Mouse (Mus musculus) CD4-positive, CD25-positive, alpha-beta regulatory T cell, adult 2 months (primary cell): ENCODE data around the gene Rap1gds1.
A peak's percentile ranks its signal among the peaks of the same experiment; 100 is the strongest.

ENCODE experiments used
- DNase-seq: peaks from one replicate; pipeline ENCODE4 v3.0.0-alpha.2; 2012; ENCODE audit warnings: low read depth, low spot score

The Rap1gds1 gene

DNA sequence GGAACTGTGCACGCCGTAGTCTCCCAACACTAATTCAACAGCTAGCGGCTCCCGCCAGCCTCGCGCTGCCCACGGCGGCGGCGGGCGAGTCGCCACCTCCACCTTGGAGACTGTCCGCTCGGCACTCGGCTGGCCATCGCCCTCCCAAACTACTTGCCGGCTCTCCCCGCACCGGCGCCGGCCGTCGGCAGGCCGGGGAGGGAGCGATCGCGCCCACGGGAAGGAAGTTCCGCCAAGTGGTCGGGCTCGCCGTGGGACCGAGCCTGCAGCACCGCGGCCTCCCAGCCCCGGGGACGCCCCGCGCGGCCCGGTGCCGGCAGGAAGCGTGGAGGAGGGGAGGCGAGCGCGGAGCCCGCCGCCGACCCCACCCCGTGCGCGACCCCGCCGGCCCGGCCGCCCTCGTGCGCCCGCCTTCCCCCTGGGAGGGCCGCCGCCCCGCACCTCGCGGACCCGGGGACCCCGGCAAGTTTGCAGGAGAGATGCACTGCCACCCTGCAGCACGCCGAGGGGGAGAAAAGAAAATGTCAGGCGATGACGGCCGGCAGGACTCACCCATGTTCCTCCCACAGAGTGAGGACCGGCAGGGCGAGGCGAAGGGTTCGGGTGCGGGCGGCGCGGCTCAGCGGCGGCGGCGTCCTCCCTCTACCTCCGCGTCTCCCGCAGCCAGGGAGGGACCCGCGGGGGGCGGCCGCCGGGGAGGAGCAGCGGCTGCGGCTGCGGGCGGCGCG lies at the start of gene Rap1gds1:
Rap1gds1 (minus strand) TSS at position 718 of the 728 bp plus-strand sequence.
- DNase-seq: peak; percentile 74

- no peak for DNase-seq
Measured at GRCm38 (mm10) chr3:139118446-139118845, 43.4 kb upstream of the Rap1gds1 start.

DNA sequence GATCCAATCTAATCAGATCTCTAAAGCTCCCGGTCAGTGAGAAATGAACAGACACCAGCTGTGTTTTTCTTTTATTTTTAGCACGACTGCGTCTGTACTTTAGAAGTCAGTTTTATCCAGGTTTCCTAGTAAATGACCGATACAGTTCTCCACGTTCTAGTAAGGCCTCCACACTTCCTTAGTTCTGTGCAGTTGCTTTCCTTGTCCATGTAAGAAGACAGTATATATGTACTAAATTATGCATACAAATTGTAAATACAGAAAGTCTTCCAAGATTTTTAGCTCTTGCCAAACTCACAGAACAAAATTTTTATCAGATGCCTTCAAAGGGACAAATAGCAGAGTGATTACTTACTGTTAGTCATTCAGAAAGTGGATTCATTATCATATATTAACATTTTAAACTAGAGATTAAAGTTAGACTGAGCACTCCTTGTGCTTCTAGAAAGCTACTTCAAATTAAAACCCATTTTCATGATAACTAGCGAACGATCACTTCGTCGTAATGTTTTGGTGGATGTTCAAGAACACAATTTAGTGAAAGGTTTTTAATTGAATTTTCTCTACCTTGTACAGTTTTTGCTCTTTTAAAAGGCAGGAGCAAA lies 41.8 kb upstream of the Rap1gds1 start:
- DNase-seq: no peak

DNA sequence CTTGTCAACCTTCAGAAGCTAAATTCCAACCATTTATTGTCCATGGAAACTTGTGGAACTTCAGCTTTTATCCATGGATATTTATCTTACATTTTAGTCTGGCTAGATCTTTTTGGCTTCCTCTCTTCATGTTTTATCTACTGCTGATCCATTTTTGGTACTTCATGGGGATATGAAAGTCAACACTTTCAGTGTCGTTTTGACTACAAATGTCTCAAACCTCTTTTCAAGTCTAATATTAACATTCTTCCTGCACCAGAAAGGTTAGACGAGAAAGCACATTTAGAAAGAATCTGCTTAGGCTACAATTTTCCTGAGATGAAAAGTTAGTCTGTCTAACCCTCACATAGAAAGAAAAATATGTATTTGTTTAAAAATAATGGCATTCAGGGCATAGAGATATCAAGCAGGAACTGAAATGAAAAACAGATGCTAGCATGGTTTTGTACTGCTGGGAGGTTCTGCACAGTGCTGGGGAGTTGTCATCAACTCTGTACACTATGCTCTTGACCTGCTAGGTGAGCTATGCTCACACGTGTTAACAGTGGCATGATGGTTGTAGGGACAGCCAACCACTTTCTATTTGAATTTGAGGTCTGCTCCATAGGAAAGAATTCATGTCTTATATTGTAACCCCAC lies 37.5 kb upstream of the Rap1gds1 start:
- no peak for DNase-seq

DNA sequence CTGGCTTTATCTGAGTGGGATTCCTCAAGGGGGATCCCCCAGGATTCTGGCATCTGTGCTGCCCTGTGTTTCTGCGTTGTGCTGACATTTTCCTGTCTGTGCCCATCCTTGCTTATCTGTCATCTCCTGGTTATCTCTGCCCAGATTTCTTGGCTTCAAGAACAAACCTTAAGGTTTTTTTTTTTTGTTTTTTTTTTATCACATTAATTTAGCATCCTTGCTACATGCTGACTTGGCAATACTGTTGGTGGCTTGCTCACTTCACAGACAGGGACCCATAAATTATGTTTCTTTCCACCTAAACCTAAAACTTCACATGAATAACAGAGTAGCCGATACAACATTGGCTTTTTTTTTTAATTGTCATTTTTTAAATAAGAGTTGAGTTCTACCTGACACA lies 36.9 kb upstream of the Rap1gds1 start:
- DNase-seq: no peak

- no peak for DNase-seq
Measured at GRCm38 (mm10) chr3:139108176-139108575, 33.2 kb upstream of the Rap1gds1 start.

GRCm38 (mm10) chr3:139103914-139104313 lies 28.9 kb upstream of the Rap1gds1 start:
- no peak for DNase-seq

DNA sequence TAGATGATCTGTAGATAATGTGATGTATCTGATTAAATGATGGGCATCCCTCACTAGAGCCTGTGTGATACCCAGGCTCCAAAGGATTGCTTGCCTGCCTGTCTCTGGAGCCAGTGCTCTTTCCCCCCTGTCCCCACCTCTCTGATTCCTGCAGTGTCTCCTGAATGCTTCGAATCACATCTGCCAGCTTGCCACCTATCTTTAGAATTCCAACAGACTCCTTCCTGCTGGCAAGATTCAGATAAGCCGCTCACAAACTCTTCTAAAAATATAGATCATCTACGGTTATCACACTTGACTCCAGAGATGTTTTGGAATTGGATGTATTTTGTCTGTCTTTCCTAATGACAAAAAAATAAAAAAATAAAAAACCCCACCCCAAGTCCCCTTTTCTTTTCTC lies 28.3 kb upstream of the Rap1gds1 start:
- no peak for DNase-seq

DNA sequence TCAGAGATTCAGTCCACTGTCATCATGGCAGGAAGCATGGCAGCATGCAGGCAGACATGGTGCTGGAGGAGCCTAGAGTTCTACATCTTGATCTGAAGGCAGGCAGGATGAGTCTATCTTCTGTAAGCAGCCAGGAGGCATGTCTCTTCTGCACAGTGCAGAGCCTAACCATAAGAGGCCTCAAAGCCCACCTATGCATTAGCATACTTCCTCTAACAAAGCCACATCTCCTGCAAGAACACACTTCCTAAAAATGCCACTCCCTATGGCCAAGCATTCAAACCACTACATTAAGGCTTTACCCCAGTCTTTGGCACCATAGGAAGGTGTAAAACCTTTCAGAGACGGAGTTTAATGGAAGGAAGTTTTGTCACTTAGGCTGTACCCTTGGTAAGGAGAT lies 26.9 kb upstream of the Rap1gds1 start:
- DNase-seq: no peak

- no peak for DNase-seq
Measured at GRCm38 (mm10) chr3:139099284-139099683, 24.3 kb upstream of the Rap1gds1 start.

GRCm38 (mm10) chr3:139095894-139096293 lies 20.9 kb upstream of the Rap1gds1 start:
- no peak for DNase-seq

GRCm38 (mm10) chr3:139088526-139088925 lies 13.5 kb upstream of the Rap1gds1 start:
- no peak for DNase-seq

GRCm38 (mm10) chr3:139083778-139084539 lies 9.0 kb upstream of the Rap1gds1 start:
- DNase-seq: no peak

GRCm38 (mm10) chr3:139079831-139080230 lies 4.8 kb upstream of the Rap1gds1 start:
- no peak for DNase-seq

- DNase-seq: peak; percentile 37
Measured at GRCm38 (mm10) chr3:139078010-139078409, 3.0 kb upstream of the Rap1gds1 start.

GRCm38 (mm10) chr3:139076059-139076455 lies 1.1 kb upstream of the Rap1gds1 start:
- peak; percentile 23 for DNase-seq

- peak; percentile 96 for DNase-seq
Measured at GRCm38 (mm10) chr3:139075333-139076058, 495 bp upstream of the Rap1gds1 start.

GRCm38 (mm10) chr3:139073801-139074483 lies 1.1 kb downstream of the Rap1gds1 start:
- DNase-seq: no peak

GRCm38 (mm10) chr3:139069539-139069938 lies 5.5 kb downstream of the Rap1gds1 start:
- no peak for DNase-seq

GRCm38 (mm10) chr3:139064076-139064475 lies 10.9 kb downstream of the Rap1gds1 start:
- peak; percentile 72 for DNase-seq

DNA sequence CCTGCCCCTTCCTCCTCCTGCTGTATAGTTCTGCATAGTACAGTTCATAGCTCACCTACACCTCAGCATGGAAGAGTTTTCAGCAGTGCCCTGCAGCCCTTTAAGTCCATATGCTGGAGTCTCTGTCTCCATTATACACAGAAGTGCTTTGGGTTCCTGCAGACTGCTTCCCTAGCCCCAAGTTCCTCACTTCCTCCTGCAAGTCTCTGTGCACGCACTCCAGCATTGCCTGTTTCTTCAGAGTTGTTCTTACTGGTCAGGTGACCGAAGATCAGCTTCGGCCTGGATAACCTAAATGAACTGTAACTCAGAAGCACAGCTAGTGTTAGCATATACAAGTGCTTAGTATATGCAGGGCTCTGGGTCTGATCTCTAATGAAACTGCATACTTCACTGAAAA lies 12.9 kb downstream of the Rap1gds1 start:
- DNase-seq: peak; percentile 20
